ENCODE assay signal across 10 mouse cellular contexts in genomic region chr13:28793166-28793935, GRCm38 (mm10).
DNase-seq lines count a peak whose midpoint lies in the region; ATAC-seq lines count a peak whose summit lies in the region.
"Had no signal": no experiment of that assay in that cellular context is flagged by ENCODE, and none has a peak within 500 bp of the region (broad histone marks: within the 10 kb centered on the region; RNA-seq: fewer than 3 reads in every experiment).

No protein-coding gene starts in this region.

- no peak overlapping the region for H3K4me2 ChIP-seq in neural tube, embryonic 11.5 days (ENCODE audit: low read depth)
- peak overlapping the region; percentile 23; the same call in 1 of the 2 replicates for H3K4me2 ChIP-seq in hindbrain, embryonic 13.5 days
- H3K4me2 ChIP-seq in midbrain, embryonic 15.5 days = no peak overlapping the region
- H3K4me2 ChIP-seq: liver, embryonic 15.5 days had no signal

- no peaks in the 10 kb centered on the region for H3K9me3 ChIP-seq in neural tube, embryonic 11.5 days (ENCODE audit: control insufficient read depth, low read length)
- H3K9me3 ChIP-seq in hindbrain, embryonic 13.5 days = no peaks in the 10 kb centered on the region
- no peaks in the 10 kb centered on the region for H3K9me3 ChIP-seq in midbrain, embryonic 15.5 days
- H3K9me3 ChIP-seq: liver, embryonic 15.5 days had no signal

- ATAC-seq in neural tube, embryonic 11.5 days (ENCODE audit: insufficient read depth, low FRiP score, low TSS enrichment) = no peak
- 0 out of 2 replicates have a peak, but pooled peaks have one; percentile 16 for ATAC-seq in hindbrain, embryonic 13.5 days (ENCODE audit: low FRiP score)
- no peak for ATAC-seq in midbrain, embryonic 15.5 days (replicated peaks)
- ATAC-seq: intestine, embryonic 16.5 days had no signal

- no peak overlapping the region for H3K4me3 ChIP-seq in neural tube, embryonic 11.5 days (ENCODE audit: low read depth, low read length)
- H3K4me3 ChIP-seq in hindbrain, embryonic 13.5 days = no peak overlapping the region
- no peak overlapping the region for H3K4me3 ChIP-seq in midbrain, embryonic 15.5 days
- H3K4me3 ChIP-seq: liver, embryonic 15.5 days had no signal

- H3K4me1 ChIP-seq in neural tube, embryonic 11.5 days (ENCODE audit: control insufficient read depth, insufficient read depth, low read length) = peaks cover 25% of the 10 kb centered on the region
- peaks cover 57% of the 10 kb centered on the region for H3K4me1 ChIP-seq in hindbrain, embryonic 13.5 days (replicated peaks)
- peaks cover 39% of the 10 kb centered on the region for H3K4me1 ChIP-seq in midbrain, embryonic 15.5 days
- H3K4me1 ChIP-seq: liver, embryonic 15.5 days had no signal

- 8% methylated on average over 5 of the region's 5 CpGs for WGBS in neural tube, embryonic 11.5 days
- 14% methylated on average over 5 of the region's 5 CpGs for whole genome bisulfite sequencing in hindbrain, embryonic 13.5 days
- 14% methylated on average over 5 of the region's 5 CpGs for WGBS in midbrain, embryonic 15.5 days

- no peaks in the 10 kb centered on the region for H3K27me3 ChIP-seq in neural tube, embryonic 11.5 days (ENCODE audit: control insufficient read depth, insufficient read depth, low read length)
- H3K27me3 ChIP-seq in hindbrain, embryonic 13.5 days = no peaks in the 10 kb centered on the region
- H3K27me3 ChIP-seq in midbrain, embryonic 15.5 days (replicated peaks) = no peaks in the 10 kb centered on the region
- H3K27me3 ChIP-seq: liver, embryonic 15.5 days had no signal

- H3K9ac ChIP-seq in neural tube, embryonic 11.5 days (ENCODE audit: low read length) = 0 out of 2 replicates have a peak overlapping the region, but pooled peaks have one; percentile 2
- H3K9ac ChIP-seq in hindbrain, embryonic 13.5 days = peak overlapping the region; percentile 15; the same call in 1 of the 2 replicates
- H3K9ac ChIP-seq in midbrain, embryonic 15.5 days = no peak overlapping the region
- H3K9ac ChIP-seq: liver, embryonic 15.5 days had no signal

- no peaks in the 10 kb centered on the region for H3K36me3 ChIP-seq in neural tube, embryonic 11.5 days (ENCODE audit: control insufficient read depth, insufficient read depth, low read length)
- no peaks in the 10 kb centered on the region for H3K36me3 ChIP-seq in hindbrain, embryonic 13.5 days
- no peaks in the 10 kb centered on the region for H3K36me3 ChIP-seq in midbrain, embryonic 15.5 days (replicated peaks)
- H3K36me3 ChIP-seq: liver, embryonic 15.5 days had no signal

- no peak for DNase-seq in neural tube, embryonic 11.5 days (ENCODE audit: low spot score)
- DNase-seq in neural tube, embryonic 10.5 days (ENCODE audit: extremely low spot score, low spot score) = no peak
- no peak for DNase-seq in cerebellum, adult 11 months
- no peak for DNase-seq in heart, postnatal 4 days
- no peak for DNase-seq in layer of hippocampus, postnatal 10 days (ENCODE audit: low spot score in 2 of 2)
- DNase-seq in left cerebral cortex, adult 8-10 months (ENCODE audit: low spot score in 2 of 2) = no peak

- peak overlapping the region; percentile 39 for H3K27ac ChIP-seq in neural tube, embryonic 11.5 days (ENCODE audit: low read depth, low read length)
- peak overlapping the region; percentile 86 for H3K27ac ChIP-seq in hindbrain, embryonic 13.5 days
- H3K27ac ChIP-seq in midbrain, embryonic 15.5 days = peak overlapping the region; percentile 46
- H3K27ac ChIP-seq: liver, embryonic 15.5 days had no signal
